Mouse (Mus musculus) embryonic fibroblast, embryonic 13.5 days (primary cell): Measurements from ENCODE around the gene Cryzl2.

Experiments
- CTCF ChIP-seq: IDR thresholded peaks from 2 replicates; pipeline ENCODE4 v1.5.1; 2011; ENCODE audit warnings: mild to moderate bottlenecking, control low read depth, low read length, moderate library complexity, borderline replicate concordance; ENCODE audit not compliant: insufficient read depth
- POLR2A ChIP-seq: IDR thresholded peaks from 2 replicates; pipeline ENCODE4 v1.6.1; 2011; ENCODE audit warnings: low read depth, mild to moderate bottlenecking, control low read depth, low read length, moderate library complexity

DNA sequence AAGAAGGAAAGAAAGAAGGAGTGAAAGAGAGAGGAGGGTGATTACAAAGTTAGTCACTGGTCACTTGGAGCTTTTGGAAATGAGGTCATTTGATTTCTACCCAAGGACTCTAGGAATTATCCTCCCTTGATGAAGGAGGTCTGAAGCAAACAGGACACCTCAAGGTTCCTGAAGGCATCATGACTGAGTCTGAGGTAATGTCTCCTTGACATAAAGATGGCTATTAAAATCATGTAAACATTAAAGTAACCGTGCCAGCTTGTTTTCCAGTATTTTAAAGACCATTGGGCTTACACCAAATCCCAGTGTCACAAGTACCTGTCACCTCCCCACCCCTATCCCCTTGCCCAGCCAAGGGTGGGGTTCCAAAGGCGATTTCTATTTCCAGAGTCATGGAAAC, 20.1 kb upstream of the Cryzl2 start:
- TF ChIP-seq CTCF (no peak), POLR2A (no peak)
